In the genomic region with DNA sequence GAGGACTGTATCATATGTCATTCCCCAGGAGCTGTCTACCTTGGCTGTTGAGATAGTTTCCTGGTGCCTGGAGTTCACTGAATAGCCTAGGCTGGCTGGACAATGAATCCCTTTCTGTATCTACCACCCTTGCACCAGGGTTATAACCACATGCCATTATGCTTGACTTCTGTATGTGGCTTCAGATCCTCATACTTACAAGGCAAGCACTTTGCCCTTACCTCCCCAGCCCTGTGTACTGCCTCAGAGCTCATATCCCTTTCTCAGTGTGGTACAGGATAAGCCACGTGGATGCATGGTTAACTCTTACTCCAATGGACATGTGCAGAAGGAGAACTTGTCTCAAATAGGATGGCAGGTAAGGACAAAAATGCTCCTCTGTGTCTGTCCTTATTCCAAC, we compare ENCODE assay signal across 17 mouse cellular contexts.
"Had no signal": no experiment of that assay in that cellular context is flagged by ENCODE, and none has a peak within 500 bp of the region (broad histone marks: within the 10 kb centered on the region; RNA-seq: fewer than 3 reads in every experiment).

No protein-coding gene starts in this region.

- H3K36me3 ChIP-seq: kidney, embryonic 15.5 days; liver, embryonic 13.5 days; neural tube, embryonic 12.5 days; neural tube, embryonic 15.5 days had no signal

- H3K27me3 ChIP-seq: kidney, embryonic 15.5 days; liver, embryonic 13.5 days; neural tube, embryonic 12.5 days; neural tube, embryonic 15.5 days had no signal

- H3K4me1 ChIP-seq: kidney, embryonic 15.5 days; liver, embryonic 13.5 days; neural tube, embryonic 12.5 days; neural tube, embryonic 15.5 days had no signal

- ATAC-seq: lung, postnatal 0 days had no signal

- H3K27ac ChIP-seq: kidney, embryonic 15.5 days; left cerebral cortex, adult 2 months; liver, embryonic 13.5 days; neural tube, embryonic 12.5 days; neural tube, embryonic 15.5 days; stomach, postnatal 0 days had no signal

- H3K4me3 ChIP-seq: kidney, embryonic 15.5 days; left cerebral cortex, adult 2 months; liver, embryonic 13.5 days; neural tube, embryonic 12.5 days; neural tube, embryonic 15.5 days had no signal

- DNase-seq: kidney, adult 11 months; kidney, adult 8-10 months; kidney, postnatal 10 days; layer of hippocampus, postnatal 36 days; liver, embryonic 13.5 days; lung, embryonic 14.5 days; midbrain, embryonic 14.5 days; right cerebral cortex, adult 18-20 months; right cerebral cortex, postnatal 25 days; thymus, adult 2 months; thymus, postnatal 14 days had no signal
